Mouse (Mus musculus) neural tube, embryonic 14.5 days (tissue): ENCODE data around the gene Vstm5. TPM values are rescaled to one million over a fixed set of nuclear protein-coding genes. Genes with fewer than 3 reads are reported as not detected.
"Not testable (repeated sequence)": the region's sequence is repeated elsewhere in the genome, so short reads cannot be mapped to it uniquely, and the experiment has no call there.

Experiments used
- ATAC-seq: fragments of 200-750 bp; cut with Nextera tagmentation; 2 replicates; pipeline ENCODE4 v1.8.0; 2017; ENCODE audit warnings: low read depth, mild to moderate bottlenecking, moderate TSS enrichment, moderate library complexity
- H3K27ac ChIP-seq: fragments of 300-500 bp; sonication (generic); 2 replicates; pipeline ENCODE4 v1.5.1; 2014; ENCODE audit warnings: low read depth, mild to moderate bottlenecking, control low read depth, low read length, moderate library complexity, mixed read lengths
- H3K27me3 ChIP-seq: fragments of 300-500 bp; sonication (generic); 2 replicates; pipeline ENCODE4 v1.6.1; 2014; ENCODE audit warnings: low read length; ENCODE audit not compliant: control insufficient read depth, insufficient read depth
- H3K36me3 ChIP-seq: fragments of 300-500 bp; sonication (generic); 2 replicates; pipeline ENCODE4 v1.6.1; 2014; ENCODE audit warnings: low read length, mixed read lengths; ENCODE audit not compliant: control insufficient read depth, insufficient read depth
- H3K4me1 ChIP-seq: fragments of 300-500 bp; sonication (generic); 2 replicates; pipeline ENCODE4 v1.6.1; 2014; ENCODE audit warnings: low read length; ENCODE audit not compliant: control insufficient read depth, insufficient read depth
- H3K4me2 ChIP-seq: fragments of 300-500 bp; sonication (generic); 2 replicates; pipeline ENCODE4 v1.6.1; 2014; ENCODE audit warnings: mild to moderate bottlenecking, low read depth, low read length, control low read depth
- H3K4me3 ChIP-seq: fragments of 300-500 bp; sonication (generic); 2 replicates; pipeline ENCODE4 v1.5.1; 2014; ENCODE audit warnings: low read depth, low read length, control low read depth, mixed read lengths
- H3K9ac ChIP-seq: fragments of 300-500 bp; sonication (generic); replicated peaks from 2 replicates; pipeline ENCODE4 v1.6.1; 2014; ENCODE audit warnings: low read depth, mild to moderate bottlenecking, control low read depth, low read length, mixed read lengths
- H3K9me3 ChIP-seq: fragments of 300-500 bp; sonication (generic); 2 replicates; pipeline ENCODE4 v1.6.1; 2016; ENCODE audit warnings: low read length; ENCODE audit not compliant: control insufficient read depth
- WGBS: fragments of 180-500 bp; shearing (Covaris S2); extraction: QIAGEN DNeasy Blood & Tissue Kit; methylation state at CpG from one replicate; pipeline ENCODE4 v1.1.7; 2014; 5-methylcytosine and 5-hydroxymethylcytosine counted together
- polyA plus RNA-seq: library from polyadenylated mRNA; unstranded; fragments of >200 nt; fragmentation: Nextera tagmentation; extraction: Ambion mirVana; gene quantifications from 2 replicates; pipeline ENCODE4 v1.2.1, GENCODE M21; 2014

Vstm5 gene
- 32.9 and 41.8 TPM in 2 replicates for polyA plus RNA-seq

DNA sequence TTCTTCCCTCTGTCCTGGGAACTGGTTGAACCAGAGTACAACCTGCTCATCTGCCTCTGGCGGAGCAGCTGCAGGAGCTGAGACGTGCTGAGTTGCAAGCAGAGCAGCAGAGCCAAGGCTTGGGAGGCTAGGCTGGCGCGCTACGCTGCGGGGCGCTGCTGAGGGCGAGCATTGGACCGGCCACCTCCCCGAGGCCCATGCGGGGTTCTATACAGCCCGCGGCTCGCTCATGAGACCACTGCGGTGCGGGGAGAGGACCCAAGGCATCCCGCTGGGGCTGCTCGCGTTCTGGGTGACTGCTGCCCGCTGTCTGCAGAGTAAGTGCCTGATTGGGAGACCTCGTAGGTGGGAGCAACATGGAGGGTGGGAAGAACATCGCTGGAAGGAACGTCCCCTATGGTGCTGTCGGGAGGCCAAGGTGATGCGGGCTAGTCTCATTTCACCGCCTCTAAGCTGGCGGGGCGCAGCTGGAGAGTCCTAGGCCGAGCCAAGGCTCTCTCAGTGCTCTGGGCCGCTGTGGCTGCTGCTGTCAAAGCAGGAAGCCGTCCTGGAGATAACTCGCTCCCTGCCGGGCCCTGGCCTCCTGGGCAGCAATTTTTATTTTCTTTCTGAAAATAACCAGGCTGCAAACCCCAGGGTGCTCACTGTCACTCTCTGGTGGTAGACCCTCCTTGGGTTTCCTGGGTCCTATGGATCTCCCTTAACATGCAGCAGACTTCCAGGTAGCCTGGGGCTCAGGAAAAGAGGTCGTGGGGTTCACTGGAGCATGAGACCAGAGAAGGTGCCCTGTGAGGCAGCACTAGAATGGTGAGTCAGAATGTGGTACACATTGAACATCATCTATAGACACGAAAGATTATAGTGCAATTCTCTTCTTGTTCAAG is at the start of gene Vstm5:
Gene Vstm5 (plus strand): TSS at position 4 of the 884 bp plus-strand sequence.
- no peaks in the 10 kb centered on the region for H3K27me3 ChIP-seq
- H3K9ac ChIP-seq = peak within 1 kb of the TSS; percentile 68
- peak; percentile 95 for ATAC-seq
- WGBS = 5% methylated on average over 35 of the region's 35 CpGs
- H3K4me2 ChIP-seq = peak within 1 kb of the TSS; percentile 91
- H3K27ac ChIP-seq = peak within 1 kb of the TSS; percentile 70
- no peaks in the 10 kb centered on the region for H3K36me3 ChIP-seq
- peak within 1 kb of the TSS; percentile 49 for H3K4me3 ChIP-seq
- no peaks in the 10 kb centered on the region for H3K4me1 ChIP-seq
- no peaks in the 10 kb centered on the region for H3K9me3 ChIP-seq

DNA sequence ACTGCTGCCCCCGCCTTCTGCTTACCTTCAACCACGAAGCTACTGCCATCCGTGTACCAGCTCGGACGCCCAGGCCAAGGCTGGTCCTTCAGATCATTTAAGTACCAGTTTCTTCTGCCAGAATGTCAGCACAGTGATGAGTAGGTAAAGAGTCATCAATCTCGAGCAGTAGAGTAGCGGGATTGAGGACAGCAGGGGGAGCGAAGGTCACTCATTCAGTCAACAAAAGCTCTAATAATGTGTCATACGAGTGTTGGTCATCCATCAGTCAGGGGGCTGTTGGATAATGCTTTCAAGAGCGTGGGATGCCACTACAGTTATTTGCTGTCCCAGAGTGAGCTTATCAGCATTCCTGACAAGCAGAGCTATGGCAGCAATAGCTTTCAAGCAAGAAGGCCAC is 44.0 kb upstream of the Vstm5 start:
- not testable (repeated sequence) for H3K4me1 ChIP-seq, H3K9ac ChIP-seq, ATAC-seq, H3K27me3 ChIP-seq, H3K4me3 ChIP-seq, H3K4me2 ChIP-seq, H3K9me3 ChIP-seq, H3K27ac ChIP-seq, H3K36me3 ChIP-seq
- WGBS = 88% methylated on average over 10 of the region's 10 CpGs

DNA sequence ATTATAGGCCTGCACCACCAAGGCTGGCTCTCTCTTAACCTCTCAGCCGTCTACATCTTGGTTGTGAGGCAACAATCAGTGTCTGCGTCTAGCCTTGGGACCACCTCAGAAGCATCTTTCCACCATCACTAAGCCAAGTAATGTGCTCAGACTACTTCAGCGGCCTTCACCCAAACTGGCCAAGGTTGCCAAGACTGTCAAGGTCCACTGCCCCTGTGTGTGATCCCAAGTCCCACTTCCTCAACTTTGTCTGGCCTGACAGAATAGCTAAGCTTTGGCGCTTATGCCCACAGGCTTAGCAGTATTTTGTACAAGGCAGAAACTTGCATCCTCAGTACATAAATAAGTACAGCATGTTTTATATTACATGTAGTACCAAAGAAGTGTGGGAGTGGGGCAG is 32.2 kb upstream of the Vstm5 start:
- 94% methylated on average over 4 of the region's 4 CpGs for WGBS
- H3K4me1 ChIP-seq = no peaks in the 10 kb centered on the region
- ATAC-seq = no peak
- H3K9me3 ChIP-seq = no peaks in the 10 kb centered on the region
- no peaks in the 10 kb centered on the region for H3K27me3 ChIP-seq
- no peak overlapping the region for H3K4me3 ChIP-seq
- H3K36me3 ChIP-seq = no peaks in the 10 kb centered on the region
- no peak overlapping the region for H3K27ac ChIP-seq
- H3K9ac ChIP-seq = no peak overlapping the region
- no peak overlapping the region for H3K4me2 ChIP-seq

DNA sequence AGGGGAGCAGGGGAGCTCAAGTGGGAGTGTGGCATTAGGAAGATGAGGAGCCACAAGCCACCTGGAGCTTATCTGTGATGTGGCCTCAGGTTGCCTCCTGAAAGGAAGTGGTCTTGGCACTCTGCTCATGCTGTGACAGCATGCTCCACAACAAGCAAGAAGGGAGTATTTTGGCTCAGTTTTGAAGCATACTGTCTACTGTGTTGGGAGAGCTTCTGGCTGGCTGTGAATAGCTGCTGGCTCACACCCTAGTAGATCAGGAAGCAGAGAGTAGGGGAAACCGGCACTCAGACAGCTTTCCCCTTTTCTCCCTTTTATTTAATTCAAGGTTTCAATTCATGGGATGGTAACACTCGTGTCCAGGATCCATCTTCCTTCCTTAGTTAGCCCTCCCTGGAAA is 29.5 kb upstream of the Vstm5 start:
- H3K36me3 ChIP-seq = no peaks in the 10 kb centered on the region
- H3K27ac ChIP-seq = no peak overlapping the region
- no peaks in the 10 kb centered on the region for H3K9me3 ChIP-seq
- whole genome bisulfite sequencing = 74% methylated on average over 2 of the region's 2 CpGs
- no peak overlapping the region for H3K4me2 ChIP-seq
- H3K9ac ChIP-seq = no peak overlapping the region
- H3K27me3 ChIP-seq = no peaks in the 10 kb centered on the region
- H3K4me1 ChIP-seq = no peaks in the 10 kb centered on the region
- ATAC-seq = no peak
- no peak overlapping the region for H3K4me3 ChIP-seq

DNA sequence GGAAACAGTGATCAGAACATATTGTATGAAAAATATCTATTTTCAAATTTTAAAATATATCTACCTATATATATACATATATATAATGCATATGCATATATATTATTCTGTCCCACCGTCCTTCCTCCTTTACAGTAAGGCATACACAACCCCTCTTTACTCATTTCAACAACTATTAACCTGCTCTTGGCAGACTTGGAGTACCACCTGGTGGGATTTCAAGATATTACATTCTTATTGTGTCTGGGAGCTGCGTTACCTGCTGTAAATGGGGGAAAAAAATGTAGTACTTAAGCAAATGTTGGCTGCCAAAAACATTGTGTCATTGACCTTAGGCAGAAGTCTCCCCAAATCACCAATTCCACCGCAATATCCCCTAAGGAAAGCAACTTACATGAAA is 27.0 kb upstream of the Vstm5 start:
- H3K4me2 ChIP-seq = no peak overlapping the region
- no peak overlapping the region for H3K27ac ChIP-seq
- H3K4me1 ChIP-seq = no peaks in the 10 kb centered on the region
- no peaks in the 10 kb centered on the region for H3K36me3 ChIP-seq
- H3K9me3 ChIP-seq = no peaks in the 10 kb centered on the region
- H3K27me3 ChIP-seq = no peaks in the 10 kb centered on the region
- WGBS = 83% methylated on average over 3 of the region's 3 CpGs
- ATAC-seq = no peak
- H3K9ac ChIP-seq = no peak overlapping the region
- no peak overlapping the region for H3K4me3 ChIP-seq

DNA sequence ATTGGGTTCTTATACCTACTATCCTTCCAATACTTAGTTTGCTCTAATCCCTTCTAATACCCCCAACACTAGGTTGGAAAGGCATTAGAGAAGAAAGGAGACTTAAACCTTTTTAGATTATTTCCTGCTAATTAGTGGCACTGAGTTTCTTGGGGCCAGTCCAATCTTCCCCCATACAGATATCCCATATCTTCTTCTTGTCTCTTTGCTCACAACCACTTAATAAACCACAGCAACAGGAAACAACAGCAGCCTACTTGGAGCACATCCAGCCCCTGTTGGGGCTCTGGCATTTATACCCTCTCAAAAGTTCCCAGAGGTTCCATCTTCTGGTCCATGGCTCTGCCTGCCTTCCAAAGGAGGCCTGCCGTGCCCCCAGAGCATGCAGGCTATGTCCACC is 25.1 kb upstream of the Vstm5 start:
- no peaks in the 10 kb centered on the region for H3K9me3 ChIP-seq
- H3K27ac ChIP-seq = no peak overlapping the region
- H3K4me3 ChIP-seq = no peak overlapping the region
- H3K9ac ChIP-seq = no peak overlapping the region
- H3K4me2 ChIP-seq = no peak overlapping the region
- H3K27me3 ChIP-seq = no peaks in the 10 kb centered on the region
- no peaks in the 10 kb centered on the region for H3K4me1 ChIP-seq
- no peaks in the 10 kb centered on the region for H3K36me3 ChIP-seq
- WGBS = 89% methylated on average over 1 of the region's 1 CpGs
- no peak for ATAC-seq

DNA sequence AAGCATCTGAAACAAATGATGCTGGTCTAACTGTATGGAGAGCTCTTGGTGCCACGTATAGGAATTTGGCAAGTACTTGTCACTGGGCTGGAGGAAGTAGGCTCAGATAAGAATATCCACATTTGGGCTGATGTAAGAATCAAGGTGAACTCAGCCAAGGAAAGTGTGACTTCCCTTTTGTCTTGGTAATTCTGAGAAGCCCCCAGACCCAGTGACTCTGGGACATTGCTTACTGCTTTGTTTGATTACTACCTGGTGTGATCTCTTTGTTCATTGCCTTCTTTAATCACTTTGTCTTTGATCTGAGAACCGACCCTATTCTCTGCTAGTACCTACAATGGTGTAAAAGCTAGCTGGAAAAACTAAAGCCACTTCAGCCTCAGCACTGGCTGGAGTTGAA is 13.9 kb upstream of the Vstm5 start:
- Histone ChIP-seq H3K9ac (no peak overlapping the region), H3K4me1 (no peaks in the 10 kb centered on the region), H3K4me2 (no peak overlapping the region), H3K27ac (no peak overlapping the region), H3K36me3 (no peaks in the 10 kb centered on the region), H3K4me3 (no peak overlapping the region), H3K9me3 (no peaks in the 10 kb centered on the region), H3K27me3 (no peaks in the 10 kb centered on the region)
- WGBS = 35% methylated on average over 2 of the region's 2 CpGs
- ATAC-seq = no peak

DNA sequence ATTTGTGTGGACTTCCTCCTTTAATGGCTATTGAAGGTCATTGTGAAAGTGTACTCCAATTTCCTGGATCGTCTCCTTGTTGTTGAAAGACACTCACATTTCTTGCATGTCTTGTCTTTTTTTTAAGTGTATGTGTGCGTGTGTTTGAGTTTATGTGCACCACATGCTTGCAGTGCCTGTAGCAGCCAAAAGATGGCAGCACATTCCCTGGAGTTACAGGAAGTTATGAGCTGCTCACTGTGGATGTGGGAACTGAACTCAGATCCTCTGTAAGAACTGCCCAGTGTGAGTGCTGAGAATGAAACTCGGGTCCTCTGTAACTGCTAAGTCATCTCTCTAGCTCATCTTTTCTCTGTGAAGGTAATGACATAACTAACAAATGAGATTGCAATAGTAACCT is 6.4 kb upstream of the Vstm5 start:
- no peaks in the 10 kb centered on the region for H3K27me3 ChIP-seq
- no peaks in the 10 kb centered on the region for H3K36me3 ChIP-seq
- H3K4me1 ChIP-seq = no peaks in the 10 kb centered on the region
- no peaks in the 10 kb centered on the region for H3K9me3 ChIP-seq
- H3K4me3 ChIP-seq = no peak overlapping the region
- H3K27ac ChIP-seq = no peak overlapping the region
- H3K4me2 ChIP-seq = no peak overlapping the region
- WGBS = 91% methylated on average over 3 of the region's 3 CpGs
- no peak overlapping the region for H3K9ac ChIP-seq
- no peak for ATAC-seq

DNA sequence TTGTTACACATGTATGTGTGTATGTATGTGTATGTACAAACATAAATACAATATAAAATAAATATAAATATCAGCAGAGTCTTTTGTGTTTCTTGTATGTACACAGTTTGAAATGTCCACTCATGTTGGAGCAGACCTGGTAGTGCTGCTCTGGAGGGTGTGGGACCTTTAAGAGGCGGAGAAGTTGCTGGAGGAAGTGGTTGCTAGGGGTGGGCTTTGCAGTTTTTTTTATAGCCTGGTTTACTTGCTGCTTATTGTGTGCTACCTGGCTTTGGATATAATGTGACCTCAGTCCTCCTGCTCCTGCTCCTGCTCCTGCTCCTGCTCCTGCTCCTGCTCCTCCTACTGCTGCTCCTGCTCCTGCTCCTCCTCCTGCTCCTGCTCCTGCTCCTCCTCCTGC is 5.2 kb upstream of the Vstm5 start:
- Histone ChIP-seq H3K4me1 (no peaks in the 10 kb centered on the region), H3K4me3 (no peak overlapping the region), H3K9me3 (no peaks in the 10 kb centered on the region), H3K9ac (no peak overlapping the region), H3K27me3 (no peaks in the 10 kb centered on the region), H3K36me3 (no peaks in the 10 kb centered on the region), H3K4me2 (no peak overlapping the region), H3K27ac (no peak overlapping the region)
- no peak for ATAC-seq
- 97% methylated on average over 1 of the region's 1 CpGs for WGBS
